Mouse (Mus musculus): ENCODE data around the gene Pnmal2. TPM values are rescaled to one million over a fixed set of nuclear protein-coding genes. Genes with fewer than 3 reads are reported as not detected.

The Pnmal2 gene
- total RNA-seq, 4 experiments from 2014 or later = 0.24 to 0.76 (median 0.41) TPM

DNA sequence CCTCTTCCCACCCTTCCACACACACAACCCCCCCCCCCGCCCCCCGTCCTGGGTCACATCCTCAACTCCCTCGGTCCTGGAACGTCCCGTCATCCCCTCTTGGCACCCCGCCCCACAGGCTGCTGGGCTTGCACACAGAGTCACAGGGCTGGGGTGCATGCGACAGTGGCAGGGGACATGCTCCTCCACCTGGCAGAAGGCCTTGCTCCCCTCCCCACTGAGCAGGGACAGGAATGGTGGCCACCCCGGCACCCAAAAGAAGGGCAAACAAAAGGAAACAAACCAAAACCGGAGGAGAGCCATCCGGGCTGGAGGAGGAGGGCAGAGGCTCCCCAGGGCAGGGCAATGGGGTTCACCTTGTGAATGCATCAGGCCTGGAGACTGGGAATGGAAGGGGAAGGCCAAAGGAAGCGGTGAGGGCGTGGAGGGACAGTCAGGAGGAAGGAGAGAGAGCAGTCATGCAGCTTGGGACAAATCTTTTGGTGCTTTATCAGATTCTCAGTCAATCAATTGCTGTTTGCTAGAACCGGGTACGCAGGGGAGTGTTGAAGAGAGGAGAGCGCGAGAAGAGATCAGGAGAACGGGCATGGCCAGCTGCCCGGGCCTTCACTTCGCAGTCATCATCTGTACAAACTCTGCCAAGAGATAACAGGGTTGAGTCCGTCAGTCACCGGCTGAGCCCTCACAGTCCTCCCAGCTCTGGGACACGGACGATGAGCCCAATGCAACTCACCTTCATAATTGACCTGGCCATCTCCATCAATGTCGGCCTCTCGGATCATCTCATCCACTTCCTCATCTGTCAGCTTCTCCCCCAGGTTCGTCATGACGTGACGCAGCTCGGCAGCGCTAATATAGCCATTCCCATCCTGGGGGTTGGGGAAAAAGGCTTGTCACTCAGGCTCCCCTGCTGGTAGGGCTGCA is 27.9 kb upstream of the Pnmal2 start:
- no peak for DNase-seq (ENCODE audit: low spot score in 2 of 2)

DNA sequence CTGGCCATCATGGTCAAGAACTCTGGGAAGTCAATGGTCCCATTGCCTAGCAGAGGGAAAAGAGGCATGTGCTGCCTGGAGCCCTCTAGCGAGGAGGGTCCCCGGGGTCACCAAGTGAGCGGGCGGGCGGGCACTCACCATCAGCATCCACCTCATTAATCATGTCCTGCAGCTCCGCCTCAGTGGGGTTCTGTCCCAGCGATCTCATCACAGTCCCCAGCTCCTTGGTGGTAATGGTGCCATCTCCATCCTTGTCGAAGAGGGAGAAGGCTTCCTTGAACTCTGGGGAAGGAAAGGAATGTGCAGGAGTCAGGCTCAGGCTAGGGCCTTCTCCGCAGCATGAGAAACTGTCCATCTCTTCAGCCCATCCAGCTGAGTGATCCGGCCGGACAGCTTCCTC is 27.0 kb upstream of the Pnmal2 start:
- no peak for DNase-seq (ENCODE audit: low spot score in 2 of 2)

DNA sequence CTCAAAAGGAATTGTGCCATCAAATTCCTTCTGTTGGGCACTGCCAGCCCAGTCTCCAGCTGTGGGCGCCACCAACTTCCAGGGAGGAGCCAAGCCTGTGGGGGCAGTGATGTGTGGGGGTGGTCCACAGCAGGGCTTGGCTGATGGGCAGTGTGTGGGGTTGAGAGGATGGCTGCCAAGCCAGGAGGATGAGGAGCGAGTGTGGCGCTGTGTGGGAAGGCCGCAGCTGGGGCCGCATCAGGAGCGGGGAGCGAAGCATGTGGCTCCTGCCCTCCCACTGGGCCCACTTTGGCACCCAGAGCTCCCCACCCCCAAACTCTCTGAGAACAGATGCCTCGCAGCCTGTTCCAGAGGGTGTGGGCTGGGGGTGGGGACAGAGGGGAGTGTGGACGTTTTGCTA is 26.5 kb upstream of the Pnmal2 start:
- no peak for DNase-seq (ENCODE audit: low spot score in 2 of 2)

DNA sequence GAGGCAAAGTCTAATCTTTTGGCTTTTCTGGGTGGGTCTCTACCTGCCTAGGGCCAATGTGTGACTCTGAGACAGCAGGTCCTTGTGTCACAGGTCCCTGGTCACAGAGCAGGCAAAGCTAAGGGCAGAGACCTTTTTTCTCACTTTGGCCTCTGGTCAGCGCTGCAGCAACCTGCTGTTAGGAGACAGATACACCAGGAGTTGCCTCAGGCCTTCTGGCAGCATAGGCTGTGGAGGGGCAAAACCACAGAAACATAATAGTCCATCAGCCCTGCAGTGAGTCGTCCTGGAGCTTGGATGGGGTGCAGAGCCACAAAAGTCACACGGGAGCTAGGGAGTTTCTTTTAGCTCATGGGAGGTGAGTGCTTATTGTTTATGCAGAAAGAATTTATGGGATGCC is 25.8 kb upstream of the Pnmal2 start:
- no peak for DNase-seq (ENCODE audit: low spot score in 2 of 2)

DNA sequence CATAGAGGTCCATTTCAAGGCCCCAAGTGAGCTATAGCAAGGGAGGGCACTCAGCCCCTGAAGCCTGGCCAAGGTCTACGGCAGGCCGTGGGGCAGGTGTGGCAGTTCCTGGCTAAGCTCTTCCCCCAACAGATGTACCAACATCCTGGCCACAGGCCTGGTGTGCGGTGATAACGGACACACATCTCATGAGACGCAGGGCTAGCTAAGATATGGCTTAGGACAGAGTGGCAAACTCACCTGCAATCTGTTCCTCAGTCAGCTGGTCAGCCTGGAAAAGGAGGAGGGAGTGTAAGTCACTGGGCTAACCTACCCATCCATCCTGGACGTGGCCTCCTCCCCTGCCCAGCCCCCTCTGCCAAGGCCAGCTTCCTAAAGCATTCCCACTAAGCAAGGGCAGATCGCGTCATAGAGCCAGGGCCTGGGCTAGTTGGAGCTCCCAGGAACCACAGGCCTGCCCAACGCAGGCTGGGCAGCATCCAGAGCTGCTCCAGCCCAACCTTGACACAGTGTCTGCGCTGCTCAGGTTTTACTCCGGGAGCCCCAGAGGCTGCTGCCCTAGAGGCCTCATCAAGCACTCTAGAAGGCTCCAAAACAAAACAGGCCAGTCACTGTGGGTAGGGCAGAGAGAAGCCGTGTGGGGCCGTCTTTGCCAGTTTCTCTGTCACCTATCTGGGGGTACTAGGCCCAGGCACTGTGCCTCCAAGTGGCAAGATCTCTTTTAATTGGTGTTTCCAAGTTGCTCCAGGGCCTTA is 24.9 kb upstream of the Pnmal2 start:
- DNase-seq (ENCODE audit: low spot score in 2 of 2) = no peak

DNA sequence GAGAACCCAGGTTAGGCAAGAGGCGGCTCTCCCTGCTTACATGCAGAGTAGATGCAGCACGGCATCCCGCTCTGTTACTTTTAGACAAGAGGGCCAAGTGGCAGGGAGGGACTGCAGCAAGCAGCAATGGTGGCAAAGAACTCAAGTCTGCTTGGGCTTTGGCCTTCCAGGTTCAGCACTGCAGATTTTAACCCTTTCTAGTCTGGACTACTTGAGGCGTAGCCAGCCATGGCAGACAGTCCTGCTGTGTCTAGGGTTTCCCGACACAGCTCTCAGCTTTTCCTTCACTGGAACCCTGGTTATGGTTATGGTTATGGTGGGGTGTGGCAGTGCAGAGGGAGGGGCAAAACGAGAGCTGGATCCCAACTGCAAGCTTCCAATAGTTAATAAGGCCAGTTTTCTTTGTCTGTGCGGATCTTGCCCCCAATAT is 24.3 kb upstream of the Pnmal2 start:
- no peak for DNase-seq (ENCODE audit: low spot score in 2 of 2)

DNA sequence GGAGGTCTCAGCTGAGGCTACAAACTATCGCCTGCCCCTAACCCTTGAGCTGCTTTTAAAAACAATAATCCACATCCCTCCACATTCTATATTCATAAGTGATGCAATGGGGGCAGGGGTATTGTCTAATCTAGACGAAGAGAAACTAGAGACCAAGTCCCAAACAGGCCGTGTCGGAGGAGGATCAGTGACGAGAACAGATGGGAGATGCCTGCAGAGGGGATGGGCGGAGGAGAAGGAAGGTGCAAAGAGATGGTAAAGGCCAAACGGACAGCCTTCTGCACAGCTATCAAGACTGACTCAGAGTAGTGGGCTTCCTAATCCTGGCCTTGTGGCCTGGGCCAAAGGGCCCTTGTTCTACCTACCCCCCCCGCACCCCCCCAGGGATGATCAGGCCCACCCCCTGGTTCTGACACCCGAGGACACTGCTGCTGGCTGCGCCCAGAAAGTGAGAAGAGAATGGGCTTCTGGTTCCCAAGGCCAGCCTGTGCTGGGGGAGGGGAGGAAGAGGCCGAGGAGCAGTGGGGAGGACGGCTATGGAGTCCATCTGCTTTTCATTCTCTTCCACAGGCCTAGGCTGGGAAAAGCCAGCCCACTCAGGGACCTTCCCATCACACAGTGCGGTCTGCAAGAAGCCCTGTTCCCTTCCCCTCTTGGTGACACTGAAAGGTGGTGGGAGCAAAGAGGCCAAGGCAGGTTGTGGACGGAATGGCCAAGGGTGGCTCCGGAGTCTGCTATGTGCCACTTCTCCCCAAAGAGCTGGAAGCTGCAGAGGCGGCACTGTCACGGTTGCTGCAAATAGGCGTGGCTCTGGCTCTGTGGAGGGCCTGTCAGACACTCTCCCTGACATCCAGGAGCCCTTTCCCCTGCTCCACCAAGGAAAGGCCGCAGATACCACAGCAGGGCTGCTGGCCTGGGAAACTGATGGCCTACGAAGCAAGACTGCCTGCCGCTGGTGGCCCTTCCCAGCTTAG is 23.4 kb upstream of the Pnmal2 start:
- no peak for DNase-seq (ENCODE audit: low spot score in 2 of 2)

DNA sequence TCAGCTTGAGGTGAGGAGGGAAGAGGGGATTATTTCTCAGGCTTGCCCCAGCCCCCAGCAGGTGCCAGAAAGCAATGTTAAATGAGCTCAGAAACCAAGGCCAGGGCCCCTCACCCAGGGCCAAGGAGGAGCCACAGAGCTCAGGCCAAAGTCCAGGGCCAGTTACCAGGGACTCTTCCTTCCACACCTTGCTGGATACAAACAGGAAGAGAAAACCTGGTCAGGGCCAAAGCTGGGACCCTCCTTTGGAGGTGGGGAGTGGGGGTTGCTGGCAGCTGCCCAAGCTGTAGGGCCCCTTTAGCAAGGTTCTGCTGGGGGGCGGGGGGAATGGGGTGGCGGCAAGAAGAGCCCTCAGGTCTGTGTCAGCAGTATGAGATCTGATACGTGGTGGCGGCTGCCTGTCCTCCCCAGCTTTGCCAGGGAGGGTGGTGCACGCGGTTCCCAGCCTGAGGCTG is 22.6 kb upstream of the Pnmal2 start:
- DNase-seq (ENCODE audit: low spot score in 2 of 2) = no peak

DNA sequence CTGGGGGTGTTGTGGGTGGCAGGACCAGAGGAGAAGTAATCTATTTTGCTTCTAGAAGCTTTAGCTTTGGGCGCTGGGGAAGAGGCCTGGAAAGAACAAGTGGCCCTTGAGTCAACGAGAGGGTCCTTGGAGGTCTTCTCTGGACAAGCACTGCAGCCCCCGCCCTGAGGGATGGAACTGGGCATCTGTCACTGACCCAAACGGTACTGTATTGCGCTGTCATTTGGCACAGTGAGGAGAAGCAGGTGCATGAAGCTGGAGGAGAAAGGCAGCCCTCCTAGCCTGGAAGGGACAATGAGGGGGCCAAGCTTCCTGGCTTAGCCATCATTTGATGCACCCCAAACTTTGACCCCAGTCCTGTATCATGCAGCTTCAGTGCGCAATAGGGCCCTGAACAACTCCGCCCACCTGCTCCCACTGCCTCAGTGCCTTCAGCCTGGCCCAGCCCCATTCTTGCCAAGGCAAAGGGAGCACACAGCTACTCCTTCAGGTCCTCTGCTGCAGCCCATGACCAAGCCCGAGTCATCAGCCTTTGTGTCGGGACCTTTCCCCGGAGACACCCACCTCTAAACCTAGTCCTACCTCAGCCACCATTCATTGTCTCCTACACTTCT is 22.0 kb upstream of the Pnmal2 start:
- DNase-seq (ENCODE audit: low spot score in 2 of 2) = peak in 1 of 2 experiments; percentile 44

DNA sequence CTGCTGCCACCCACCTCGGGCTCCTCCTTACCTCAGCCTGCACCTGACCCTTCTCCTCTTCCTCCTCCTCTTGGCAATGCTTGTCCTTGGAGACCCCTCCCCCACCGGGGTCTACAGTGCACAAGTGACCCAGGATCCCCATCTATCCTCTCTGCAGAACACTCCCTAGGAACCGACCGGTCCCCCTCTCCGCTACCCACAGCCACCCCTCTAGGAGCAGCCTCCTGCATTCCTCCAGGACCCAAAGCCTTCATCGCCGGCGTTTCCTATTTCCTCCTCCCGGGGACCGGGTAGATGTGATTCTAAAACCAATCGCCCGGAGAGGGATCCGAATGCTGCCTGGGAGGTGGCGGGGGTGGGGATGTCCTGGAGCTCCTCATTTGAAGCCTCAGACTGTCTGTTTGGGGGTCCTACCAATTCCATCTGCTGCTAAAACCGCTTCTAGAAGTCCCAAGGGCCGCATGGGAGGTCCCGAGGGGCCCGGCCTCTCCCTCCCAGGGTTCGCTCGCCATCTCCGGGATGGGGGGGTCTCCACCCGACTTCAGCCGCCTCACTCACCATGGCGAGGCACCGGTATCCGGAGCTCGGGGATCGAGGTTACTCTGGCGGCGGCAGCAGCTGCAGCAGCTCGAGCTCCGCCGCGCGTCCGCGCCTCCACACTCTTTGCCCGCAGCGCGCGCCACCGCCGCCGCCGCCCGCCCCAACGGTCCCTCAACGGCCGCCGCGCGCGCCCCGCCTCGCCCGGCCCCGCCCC is 21.0 kb upstream of the Pnmal2 start:
- peak in 1 of 2 experiments; percentile 41 for DNase-seq (ENCODE audit: low spot score in 2 of 2)

DNA sequence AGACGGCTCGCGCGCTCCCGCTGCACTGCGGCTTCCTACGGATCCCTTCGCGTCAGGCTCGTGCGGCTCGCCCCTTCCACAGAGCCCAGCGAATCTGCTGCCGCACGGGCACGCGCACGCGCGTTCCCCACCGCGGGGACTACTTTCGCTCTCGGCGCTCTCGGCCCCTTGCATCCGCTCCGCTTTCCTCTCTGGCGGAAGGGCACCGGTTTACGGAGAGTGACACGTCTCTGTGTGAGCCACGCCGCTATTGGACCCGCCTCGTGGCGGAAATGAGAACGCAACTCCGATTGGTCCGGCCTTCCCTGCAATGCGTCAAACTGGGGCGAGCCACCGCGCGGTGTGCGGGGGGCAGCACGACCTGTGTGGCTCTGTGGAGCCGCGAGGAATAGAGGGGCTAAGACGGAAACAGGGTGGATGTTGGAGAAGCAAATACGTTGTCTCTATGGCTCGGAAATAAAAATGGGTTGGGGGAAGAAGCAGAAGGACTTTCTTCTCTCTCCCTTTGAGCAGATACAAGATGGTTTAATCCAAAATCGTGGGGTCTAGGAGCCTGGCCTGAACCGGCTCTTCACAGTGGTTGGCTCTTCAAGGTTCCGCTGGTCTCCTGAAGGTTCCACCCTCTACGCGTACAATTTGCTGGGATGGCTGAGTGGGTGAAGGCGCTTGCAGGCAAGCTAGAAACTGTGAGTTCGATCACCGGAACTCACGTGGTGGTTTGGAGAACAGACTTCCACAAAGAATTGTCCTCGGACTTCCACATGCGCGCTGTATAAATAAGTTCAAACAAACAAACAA is 20.2 kb upstream of the Pnmal2 start, which contains the start of gene Calm3:
Gene Calm3 (minus strand): TSS at position 78 of the 798 bp plus-strand sequence.
- DNase-seq (ENCODE audit: low spot score in 2 of 2) = peak; percentile 99 to 100

DNA sequence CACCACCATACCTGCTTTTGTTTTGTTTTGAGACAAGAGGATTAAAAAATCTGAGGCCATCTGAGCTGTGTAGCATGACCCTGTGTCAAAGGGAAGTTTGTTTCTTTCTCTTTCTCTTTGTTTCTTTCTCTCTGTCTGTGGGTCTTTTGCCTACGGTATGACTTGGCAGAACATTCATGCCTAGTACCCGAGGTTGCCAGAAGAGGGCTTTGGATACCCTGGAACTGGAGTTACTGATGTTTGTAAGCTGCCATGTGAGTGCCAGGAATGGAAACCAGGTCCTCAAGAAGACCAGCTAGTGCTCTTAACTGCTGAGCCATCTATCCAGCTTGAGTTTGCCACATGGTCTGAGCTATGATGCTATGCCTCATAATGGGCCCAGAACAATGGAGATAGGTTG is 16.1 kb upstream of the Pnmal2 start:
- no peak for DNase-seq (ENCODE audit: low spot score in 2 of 2)

DNA sequence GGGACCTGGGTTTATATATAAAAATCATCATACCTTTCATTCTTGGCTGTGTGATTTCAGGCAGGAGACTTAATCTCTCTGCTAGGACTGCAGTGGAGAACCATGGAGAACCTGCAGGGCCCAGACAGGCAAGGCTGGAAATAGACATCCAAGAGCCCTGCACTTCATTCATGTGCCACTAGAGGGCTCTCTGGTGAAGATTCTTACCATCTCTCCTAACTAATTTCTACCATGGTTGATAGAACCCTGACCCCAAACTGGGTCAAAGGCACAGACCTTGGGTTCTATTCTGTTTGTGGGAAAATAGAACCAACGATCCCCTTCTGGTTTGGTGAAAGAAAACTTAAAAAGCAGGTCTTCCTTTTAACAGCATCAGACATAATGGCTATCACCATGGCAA is 13.6 kb upstream of the Pnmal2 start:
- peak; percentile 44 to 66 for DNase-seq (ENCODE audit: low spot score in 2 of 2)

DNA sequence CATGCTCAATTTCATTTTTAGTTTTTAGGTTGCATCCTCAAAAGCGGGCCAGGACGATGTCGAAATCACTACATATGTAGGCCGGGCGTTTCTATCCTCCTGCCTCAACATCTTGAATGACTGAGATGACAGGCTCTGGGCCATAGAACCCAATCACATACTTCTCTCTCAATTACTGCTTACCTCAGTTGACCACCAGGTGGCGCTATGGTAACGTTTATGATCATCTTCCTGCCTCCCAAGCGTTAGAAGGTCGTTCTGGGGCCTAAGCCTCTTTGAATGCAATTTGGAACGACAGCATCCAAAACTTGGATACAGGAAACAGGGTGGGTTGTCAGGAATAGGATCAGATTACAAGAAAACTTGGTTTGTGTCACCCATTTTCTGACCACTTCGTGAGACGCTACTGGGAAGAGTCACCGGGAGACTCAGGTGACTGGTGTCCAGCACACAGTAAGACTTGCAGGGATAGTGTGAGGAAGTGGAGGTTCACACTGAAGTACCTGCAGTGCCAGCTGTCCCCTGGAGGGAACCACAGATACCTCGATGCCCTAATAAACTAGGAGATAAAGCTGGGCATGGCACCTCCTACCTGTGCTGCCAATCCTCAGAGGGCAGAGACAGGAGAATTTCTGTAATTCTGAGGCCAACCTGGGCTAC is 12.4 kb upstream of the Pnmal2 start:
- DNase-seq (ENCODE audit: low spot score in 2 of 2) = peak; percentile 64 to 72

DNA sequence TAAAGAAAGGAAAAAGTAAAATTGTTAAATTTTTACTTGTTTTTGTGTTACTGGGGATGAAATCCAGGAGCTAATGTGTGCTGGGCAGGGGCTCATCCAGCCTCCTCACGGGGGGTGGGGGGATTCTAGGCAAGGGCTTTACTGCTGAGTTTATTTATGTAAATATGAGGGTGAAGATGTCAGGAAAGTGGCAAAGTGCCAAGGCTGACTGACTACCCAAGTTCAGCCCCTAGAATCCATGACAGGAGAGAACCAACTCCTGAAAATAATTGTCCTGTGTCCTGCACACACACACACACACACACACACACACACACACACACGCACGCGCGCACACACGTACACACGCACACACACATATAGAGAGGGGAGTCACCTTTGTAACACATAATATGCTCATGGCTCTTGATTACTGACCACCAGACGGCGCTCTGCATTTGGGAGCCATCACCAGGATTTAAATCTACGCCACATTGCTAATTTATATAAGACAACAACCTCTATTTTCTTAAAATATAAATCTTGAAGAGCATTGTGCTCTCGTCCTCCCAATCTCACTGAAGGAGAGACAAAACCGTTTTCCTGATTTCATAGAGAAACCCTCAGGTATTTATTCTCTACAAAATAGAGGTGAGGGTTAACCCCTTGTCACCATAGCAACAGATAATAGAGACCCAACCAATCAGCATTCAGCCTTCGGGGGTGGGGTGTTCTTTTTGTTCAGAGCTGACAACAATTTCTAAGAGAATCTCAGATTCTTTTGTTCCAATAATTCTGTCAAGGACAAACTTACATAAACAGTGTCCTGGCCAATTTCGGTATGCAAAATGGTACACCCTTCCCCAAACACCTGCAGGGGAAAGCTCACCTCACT is 11.5 kb upstream of the Pnmal2 start:
- no peak for DNase-seq (ENCODE audit: low spot score in 2 of 2)

DNA sequence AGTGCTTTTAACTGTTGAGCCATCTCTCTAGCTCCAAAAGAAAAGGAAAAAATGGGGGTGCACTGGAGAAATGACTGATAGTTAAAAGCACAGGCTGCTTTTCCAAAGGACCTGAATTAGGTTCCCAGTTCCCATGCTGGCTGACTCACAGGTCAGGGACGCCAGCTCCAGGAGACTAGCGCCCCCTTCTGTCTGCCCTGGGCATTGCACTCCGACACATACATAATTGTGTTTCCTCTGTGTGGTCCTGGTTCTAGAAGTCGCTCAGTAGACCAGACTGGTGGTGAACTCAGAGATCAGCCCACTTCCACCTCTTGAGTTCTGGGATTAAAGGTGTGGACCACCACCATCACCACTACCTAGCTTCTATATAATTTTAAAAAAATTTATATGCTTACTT is 7.2 kb upstream of the Pnmal2 start:
- DNase-seq (ENCODE audit: low spot score in 2 of 2) = no peak

DNA sequence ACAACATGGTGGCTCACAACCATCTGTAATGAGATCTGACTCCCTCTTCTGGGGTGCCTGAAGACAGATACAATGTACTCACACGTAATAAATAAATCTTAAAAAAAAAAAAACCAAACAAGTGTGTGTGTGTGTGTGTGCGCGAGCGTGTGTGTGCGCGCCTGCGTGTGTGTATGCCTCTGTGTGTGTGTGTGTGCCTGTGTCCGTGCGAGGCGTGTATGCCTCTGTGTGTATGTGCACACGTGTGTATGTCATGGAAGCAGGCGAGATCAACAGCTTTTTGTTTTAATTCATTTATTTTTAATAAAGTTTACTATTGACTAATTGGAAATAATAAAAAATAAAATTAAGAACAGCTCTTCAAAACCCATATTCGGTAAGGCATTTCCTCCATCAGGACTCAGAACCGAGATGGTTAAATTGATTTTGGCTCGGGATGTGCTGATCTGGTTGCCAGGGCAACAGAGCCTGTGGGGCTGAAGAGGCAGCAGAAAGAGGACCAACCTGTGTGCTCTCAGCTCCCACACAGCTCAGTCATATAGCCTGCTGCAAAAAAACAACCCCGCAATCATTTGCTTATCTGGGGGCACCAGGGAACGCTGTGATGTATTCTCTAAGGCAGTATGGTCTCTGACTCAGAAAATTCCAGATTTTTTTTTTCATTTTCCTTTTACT is 6.2 kb upstream of the Pnmal2 start:
- DNase-seq (ENCODE audit: low spot score in 2 of 2) = no peak
